Mouse (Mus musculus): ENCODE measurements around the gene Polr3b. TPM values are rescaled to one million over a fixed set of nuclear protein-coding genes. Genes with fewer than 3 reads are reported as not detected.

The Polr3b gene
- polyA plus RNA-seq, 1 experiment: 0.47 TPM

DNA sequence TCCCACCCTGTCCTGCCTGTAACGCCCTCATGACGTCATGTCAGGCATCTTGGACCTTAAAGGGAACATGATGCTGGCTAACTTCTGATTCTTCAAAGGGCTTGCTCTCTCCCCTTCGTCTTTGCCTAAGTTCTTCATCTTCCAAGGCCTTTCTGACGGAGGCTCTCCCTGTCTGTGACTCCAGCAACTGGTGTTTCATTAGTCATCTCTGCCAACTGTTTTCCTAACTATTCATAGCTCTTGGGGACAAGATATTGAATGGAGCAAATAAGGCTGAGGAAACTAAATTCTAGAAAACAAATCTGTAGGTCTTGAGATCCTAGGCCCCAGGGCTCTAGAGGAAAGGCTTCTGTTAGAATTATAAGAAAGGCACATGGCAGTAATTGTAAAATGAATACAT lies 151.8 kb downstream of the Polr3b start:
- no peaks in the 10 kb centered on the region for H3K9me3 ChIP-seq (ENCODE audit: control insufficient read depth, low read length)
- H3K36me3 ChIP-seq (ENCODE audit: control insufficient read depth): no peaks in the 10 kb centered on the region
- TF ChIP-seq TAL1 (IDR thresholded peaks at IDR 0.05; ENCODE audit: low read length): no peak
- no peak for TF ChIP-seq GATA1 (IDR thresholded peaks at IDR 0.05; ENCODE audit: low read length)
- H3K27me3 ChIP-seq (ENCODE audit: control insufficient read depth): peaks cover 3% of the 10 kb centered on the region
- H3K4me1 ChIP-seq (ENCODE audit: control insufficient read depth): no peaks in the 10 kb centered on the region
- no peak overlapping the region for H3K4me3 ChIP-seq (replicated peaks)

DNA sequence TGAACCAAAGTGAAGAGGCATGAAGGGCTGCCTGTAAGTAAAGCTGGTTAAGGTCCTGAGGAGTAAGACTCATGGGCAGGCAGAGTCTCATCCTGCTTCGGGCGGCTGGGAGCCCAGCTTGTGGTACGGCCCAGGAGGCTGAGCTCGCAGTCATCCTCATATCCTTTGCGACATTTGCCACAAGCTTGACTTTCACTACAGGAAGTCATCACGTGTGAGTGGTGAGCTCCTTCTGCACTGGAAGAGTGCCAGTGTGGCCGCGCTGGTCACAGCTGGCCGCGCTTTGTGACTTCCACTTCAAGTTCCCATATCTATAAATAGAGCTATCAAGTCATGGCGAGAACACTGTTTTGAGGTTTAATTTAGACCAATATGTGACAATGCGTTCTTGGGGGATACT lies 152.5 kb downstream of the Polr3b start:
- H3K4me3 ChIP-seq (replicated peaks): no peak overlapping the region
- no peaks in the 10 kb centered on the region for H3K4me1 ChIP-seq (ENCODE audit: control insufficient read depth)
- H3K36me3 ChIP-seq (ENCODE audit: control insufficient read depth): no peaks in the 10 kb centered on the region
- peaks cover 3% of the 10 kb centered on the region for H3K27me3 ChIP-seq (ENCODE audit: control insufficient read depth)
- H3K9me3 ChIP-seq (ENCODE audit: control insufficient read depth, low read length): no peaks in the 10 kb centered on the region
- TF ChIP-seq TAL1 (IDR thresholded peaks at IDR 0.05; ENCODE audit: low read length) (no peak), GATA1 (IDR thresholded peaks at IDR 0.05; ENCODE audit: low read length) (no peak)

Other genes with a start within 250 kb of the Polr3b start
- gene Nuak1, start 181.7 kb upstream of the Polr3b start, polyA plus RNA-seq (2012): 0.03 TPM in 1 of 2 replicates, not detected in the other
- 0.04 and 0.11 TPM in 2 replicates for gene Ckap4, start 88.2 kb upstream of the Polr3b start, polyA plus RNA-seq (2012)
- gene Tcp11l2, start 45.7 kb upstream of the Polr3b start, polyA plus RNA-seq (2012): 0.63 TPM in 2 replicates
- gene Rfx4, start 133.8 kb downstream of the Polr3b start, polyA plus RNA-seq (2012): not detected in 2 replicates